Mouse (Mus musculus) liver, adult 2 months (tissue): ENCODE data around the gene Plscr5.

Experiments
- CTCF ChIP-seq: fragments of 200-500 bp; IDR thresholded peaks from 2 replicates; pipeline ENCODE4 v1.5.1; 2011; ENCODE audit warnings: low read depth, low read length, control low read depth
- POLR2A ChIP-seq: fragments of 200-500 bp; IDR thresholded peaks from 2 replicates; pipeline ENCODE4 v1.6.1; 2011; ENCODE audit warnings: low read length, control low read depth; ENCODE audit not compliant: insufficient read depth; ENCODE audit errors: extremely low read depth

- TF ChIP-seq POLR2A: no peak
- peak; percentile 30; the same call in 1 of the 2 replicates for TF ChIP-seq CTCF
Observed at GRCm38 (mm10) chr9:92217484-92217883, 24.7 kb downstream of the Plscr5 start.
